Mouse (Mus musculus): ENCODE data around the gene Bcl11b. TPM values are rescaled to one million over a fixed set of nuclear protein-coding genes. Genes with fewer than 3 reads are reported as not detected.

Gene Bcl11b
- total and polyA plus RNA-seq, 3 experiments, result not detected

DNA sequence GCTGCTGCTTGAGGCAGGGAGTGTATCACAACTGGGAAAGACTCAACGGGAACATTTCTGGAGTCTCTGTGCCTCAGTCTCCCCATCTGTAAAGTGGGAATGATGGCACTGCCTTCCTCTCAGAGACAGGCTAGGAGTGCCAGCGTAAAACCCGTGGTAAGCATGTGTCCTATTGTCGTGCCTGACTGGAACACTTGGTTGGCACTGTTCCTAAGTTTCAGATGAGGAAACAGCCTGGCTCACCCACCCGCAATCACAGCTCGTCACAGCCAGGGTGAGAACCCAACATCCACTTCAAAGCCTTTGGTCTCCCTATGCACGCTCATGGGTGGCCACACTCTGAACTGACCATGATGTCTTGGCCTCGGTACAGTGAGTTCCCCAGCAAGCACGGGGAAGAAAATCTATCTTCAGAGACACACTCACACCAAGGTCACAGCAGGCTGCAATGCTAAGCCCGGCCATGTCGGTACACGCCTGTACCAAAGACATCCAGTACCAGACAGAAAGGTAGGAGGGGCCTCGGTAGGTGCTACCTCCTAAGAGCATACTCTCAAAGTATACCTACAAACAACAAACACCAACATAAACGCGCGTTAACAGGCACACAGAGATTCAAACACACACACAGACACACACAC is 50.2 kb downstream of the Bcl11b start:
- Histone ChIP-seq H3K27me3 (replicated peaks) (no peaks in the 10 kb centered on the region), H3K9ac (ENCODE audit: insufficient read depth, low read depth) (no peak overlapping the region), H3K4me1 (ENCODE audit: control insufficient read depth in 1 of 2, insufficient read depth in 2 of 2) (no peaks in the 10 kb centered on the region), H3K4me2 (ENCODE audit: insufficient read depth, low read depth, poor library complexity, severe bottlenecking) (no peak overlapping the region), H3K36me3 (replicated peaks in 1 of 2; ENCODE audit: control insufficient read depth in 1 of 2, insufficient read depth in 1 of 2, low read length in 1 of 2) (no peaks in the 10 kb centered on the region), H3K4me3 (replicated peaks in 1 of 3; ENCODE audit: low read depth in 2 of 3, low read length in 2 of 3, poor library complexity in 1 of 3) (no peak overlapping the region), H3K27ac (ENCODE audit: insufficient read depth, low read depth) (no peak overlapping the region), H3K79me2 (replicated peaks; ENCODE audit: control insufficient read depth, extremely low read depth, insufficient read depth, poor library complexity, severe bottlenecking) (no peaks in the 10 kb centered on the region), H3K9me3 (replicated peaks; ENCODE audit: low read length) (peaks cover 89% of the 10 kb centered on the region)
- TF ChIP-seq E2F4 (IDR thresholded peaks at IDR 0.05; ENCODE audit: insufficient replicate concordance, low read depth, low read length), result no peak
- no peak for TF ChIP-seq JUND (conservative IDR thresholded peaks at IDR 0.05; ENCODE audit: low read depth, low read length)
- TF ChIP-seq MXI1 (IDR thresholded peaks at IDR 0.05; ENCODE audit: low read depth, low read length), result no peak
- no peak for TF ChIP-seq JUN (IDR thresholded peaks at IDR 0.05; ENCODE audit: insufficient read depth, low read depth, low read length)
- no peak for TF ChIP-seq RCOR1 (conservative IDR thresholded peaks at IDR 0.05; ENCODE audit: low read depth, low read length)
- no peak for TF ChIP-seq ZC3H11A (IDR thresholded peaks at IDR 0.05; ENCODE audit: low read depth, low read length)
- no peak for TF ChIP-seq PAX5 (IDR thresholded peaks at IDR 0.05; ENCODE audit: low read length)
- TF ChIP-seq EP300 (IDR thresholded peaks at IDR 0.05; ENCODE audit: low read length), result no peak
- no peak for TF ChIP-seq ETS1 (conservative IDR thresholded peaks at IDR 0.05; ENCODE audit: low read depth, low read length)
- no peak for DNase-seq (ENCODE audit: extremely low read depth)
- dilution Hi-C loops (cut with MboI; ENCODE audit: extremely low pct_ligation_motif_present, extremely low pct_unique_long_range_greater_than_20kb, low sequenced_read_pairs) (no loop called here), in situ Hi-C loops (cut with MboI; ENCODE audit: low pct_ligation_motif_present, low pct_unique_long_range_greater_than_20kb, low sequenced_read_pairs) (no loop called here)

- no peaks in the 10 kb centered on the region for H3K4me1 ChIP-seq (ENCODE audit: control insufficient read depth in 1 of 2, insufficient read depth in 2 of 2)
- in situ Hi-C loops (cut with MboI; ENCODE audit: low pct_ligation_motif_present, low pct_unique_long_range_greater_than_20kb, low sequenced_read_pairs), result no loop called here
- H3K9me3 ChIP-seq (replicated peaks; ENCODE audit: low read length), result peaks cover 91% of the 10 kb centered on the region
- H3K4me3 ChIP-seq (replicated peaks in 1 of 3; ENCODE audit: low read depth in 2 of 3, low read length in 2 of 3, poor library complexity in 1 of 3), result no peak overlapping the region
- H3K27ac ChIP-seq (ENCODE audit: insufficient read depth, low read depth), result no peak overlapping the region
- dilution Hi-C loops (cut with MboI; ENCODE audit: extremely low pct_ligation_motif_present, extremely low pct_unique_long_range_greater_than_20kb, low sequenced_read_pairs), result no loop called here
- no peak overlapping the region for H3K9ac ChIP-seq (ENCODE audit: insufficient read depth, low read depth)
- H3K4me2 ChIP-seq (ENCODE audit: insufficient read depth, low read depth, poor library complexity, severe bottlenecking), result no peak overlapping the region
- no peaks in the 10 kb centered on the region for H3K79me2 ChIP-seq (replicated peaks; ENCODE audit: control insufficient read depth, extremely low read depth, insufficient read depth, poor library complexity, severe bottlenecking)
- no peak for DNase-seq (ENCODE audit: extremely low read depth)
- TF ChIP-seq EP300 (IDR thresholded peaks at IDR 0.05; ENCODE audit: low read length) (no peak), RAD21 (IDR thresholded peaks at IDR 0.05; ENCODE audit: low read depth, low read length) (no peak), MAZ (IDR thresholded peaks at IDR 0.05; ENCODE audit: low read depth, low read length) (no peak), MAX (IDR thresholded peaks at IDR 0.05; ENCODE audit: low read length) (no peak), CHD1 (IDR thresholded peaks at IDR 0.05; ENCODE audit: low read depth, low read length) (no peak), ZMIZ1 (IDR thresholded peaks at IDR 0.05; ENCODE audit: low read depth, low read length) (no peak), NRF1 (IDR thresholded peaks at IDR 0.05; ENCODE audit: low read depth, low read length) (no peak), MYC (IDR thresholded peaks at IDR 0.05; ENCODE audit: low read depth, low read length) (no peak), CHD2 (IDR thresholded peaks at IDR 0.05; ENCODE audit: low read length) (no peak), ELF1 (IDR thresholded peaks at IDR 0.05; ENCODE audit: low read depth, low read length) (no peak), ZNF384 (IDR thresholded peaks at IDR 0.05; ENCODE audit: low read depth, low read length) (no peak), POLR2AphosphoS2 (IDR thresholded peaks at IDR 0.05; ENCODE audit: low read depth, low read length) (no peak), HCFC1 (IDR thresholded peaks at IDR 0.05; ENCODE audit: low read depth, low read length) (no peak), TBP (conservative IDR thresholded peaks at IDR 0.05; ENCODE audit: low read depth, low read length) (no peak), GABPA (IDR thresholded peaks at IDR 0.05; ENCODE audit: insufficient replicate concordance, low read depth, low read length) (no peak), POLR2A (IDR thresholded peaks at IDR 0.05; ENCODE audit: low read depth, low read length) (no peak), IRF4 (IDR thresholded peaks at IDR 0.05; ENCODE audit: low read depth, low read length) (no peak), JUN (IDR thresholded peaks at IDR 0.05; ENCODE audit: insufficient read depth, low read depth, low read length) (no peak), JUND (conservative IDR thresholded peaks at IDR 0.05; ENCODE audit: low read depth, low read length) (no peak)
- no peaks in the 10 kb centered on the region for H3K27me3 ChIP-seq (replicated peaks)
- H3K36me3 ChIP-seq (replicated peaks in 1 of 2; ENCODE audit: control insufficient read depth in 1 of 2, insufficient read depth in 1 of 2, low read length in 1 of 2), result no peaks in the 10 kb centered on the region
Observed at GRCm38 (mm10) chr12:107952318-107952724, 51.1 kb downstream of the Bcl11b start.
